Mouse (Mus musculus) ovary, postnatal 36 days (tissue): ENCODE measurements around the gene Gm42417.
A peak's percentile ranks its signal among the peaks of the same experiment; 100 is the strongest.

Experiments used
- DNase-seq: peaks from one replicate; pipeline ENCODE4 v3.0.0; 2022; ENCODE audit warnings: low spot score, mixed read lengths

The Gm42417 gene

DNA sequence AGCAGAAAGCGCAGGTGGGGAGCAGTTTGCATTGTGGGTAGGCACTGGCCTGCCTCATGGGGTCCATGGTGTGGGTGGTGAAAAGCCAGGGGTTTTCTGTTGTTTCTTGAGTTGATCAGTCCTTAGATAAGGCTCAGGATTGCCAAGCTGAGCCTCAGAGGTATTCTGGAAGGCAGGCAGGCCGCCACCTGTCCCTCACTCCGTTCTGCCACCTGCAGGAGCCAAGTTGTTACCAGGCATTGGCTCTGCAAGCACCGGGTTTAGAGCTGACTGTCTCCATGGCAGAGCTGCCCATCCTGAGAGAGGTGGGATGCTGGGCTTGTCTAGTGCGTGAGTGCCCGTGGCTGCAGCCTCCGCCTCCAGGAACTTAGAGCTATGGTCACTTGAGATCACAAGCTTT lies 17.0 kb downstream of the Gm42417 start:
- DNase-seq = no peak

DNA sequence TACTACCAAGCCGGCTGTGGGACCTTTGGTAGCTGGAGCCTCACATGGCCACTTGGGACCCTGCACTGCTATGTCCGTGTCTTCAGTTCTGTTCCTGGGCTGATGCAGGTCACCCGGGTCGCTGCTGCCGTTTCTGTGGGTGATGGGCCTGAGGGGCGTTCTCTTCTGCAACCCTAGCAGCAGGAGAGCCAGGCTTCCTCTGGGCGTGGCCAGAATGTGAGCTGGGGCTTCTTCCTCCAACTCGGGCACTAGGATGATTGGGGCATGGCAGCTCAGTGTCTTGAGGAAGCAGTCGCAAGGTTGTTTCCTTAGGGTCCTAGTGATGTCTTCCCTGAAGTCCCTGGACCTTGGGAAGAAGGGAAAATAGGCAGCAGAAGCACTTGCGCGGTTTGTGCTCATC lies 19.6 kb downstream of the Gm42417 start:
- no peak for DNase-seq

GRCm38 (mm10) chr1:36518259-36518658 lies 21.0 kb downstream of the Gm42417 start:
- DNase-seq = no peak

DNA sequence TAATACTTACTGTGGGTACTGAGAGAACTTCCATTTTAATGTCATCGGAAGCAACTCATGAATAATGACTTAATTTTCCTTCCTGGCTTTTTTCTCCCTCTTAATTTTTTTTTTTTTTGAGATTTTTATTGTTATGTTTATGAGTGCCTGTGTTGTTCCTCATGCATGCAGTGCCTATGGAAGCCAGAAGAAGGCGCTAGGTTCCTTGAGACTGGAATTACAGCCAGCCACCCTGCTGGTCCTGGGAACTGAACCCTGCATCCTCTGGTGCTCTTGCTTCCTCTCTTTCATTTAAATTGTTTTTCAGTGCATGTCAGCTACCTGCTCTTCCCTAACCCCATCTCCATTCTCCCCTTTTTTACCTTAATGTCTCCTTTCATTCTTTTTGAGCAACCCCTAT lies 25.5 kb downstream of the Gm42417 start:
- DNase-seq = no peak

DNA sequence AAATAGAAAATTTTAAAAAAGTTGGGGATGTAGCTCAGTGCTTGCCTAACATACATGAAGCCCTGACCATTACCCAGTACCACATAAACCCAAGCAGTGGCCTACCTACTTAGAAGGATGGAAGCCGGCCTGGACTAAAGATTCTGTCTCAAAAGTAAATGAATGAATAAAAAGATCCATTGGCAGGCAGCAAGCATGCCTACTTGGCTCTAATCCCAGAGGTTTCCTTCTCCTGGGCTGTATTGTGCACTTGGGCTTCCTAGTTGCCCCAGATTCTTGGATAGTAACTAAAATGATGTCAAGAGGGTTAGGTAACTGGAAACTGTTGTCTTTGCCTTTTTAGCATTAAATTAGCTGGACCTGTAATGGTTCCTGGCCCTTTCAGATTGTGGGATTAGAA lies 25.9 kb downstream of the Gm42417 start:
- DNase-seq = no peak

- no peak for DNase-seq
These were observed 26.3 kb downstream of the Gm42417 start for GRCm38 (mm10) chr1:36512966-36513280.

GRCm38 (mm10) chr1:36512089-36512965 lies 26.9 kb downstream of the Gm42417 start:
- peak; percentile 65 for DNase-seq

GRCm38 (mm10) chr1:36511289-36512021 lies 27.8 kb downstream of the Gm42417 start, which contains the start of gene Cnnm3:
Gene Cnnm3 (plus strand): TSS chr1:36511867.
- peak; percentile 100 for DNase-seq

- DNase-seq = no peak
These were observed 31.0 kb downstream of the Gm42417 start for GRCm38 (mm10) chr1:36508238-36508637.

- DNase-seq = peak; percentile 68
These were observed 38.0 kb downstream of the Gm42417 start for GRCm38 (mm10) chr1:36501261-36501660.

DNA sequence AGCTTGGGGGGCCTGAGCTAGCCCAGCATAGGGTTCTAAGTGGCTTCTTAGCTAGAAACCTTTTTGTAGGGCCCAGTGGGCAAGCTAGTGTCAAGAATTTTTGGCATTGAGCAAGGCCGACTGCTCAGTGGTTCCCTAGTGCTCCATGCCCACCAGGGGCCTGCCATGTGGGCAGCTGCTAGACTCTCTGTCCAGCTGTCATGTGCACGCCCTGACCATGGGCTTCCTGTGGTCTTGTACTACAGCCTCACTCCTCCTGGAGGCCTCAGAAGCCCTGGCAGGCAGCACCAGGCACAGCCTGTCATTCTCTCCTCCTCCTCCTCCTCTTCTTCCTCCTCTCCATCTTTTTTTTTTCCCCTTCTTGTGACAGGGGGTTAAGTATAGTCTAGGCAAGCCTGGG lies 41.9 kb downstream of the Gm42417 start:
- no peak for DNase-seq

GRCm38 (mm10) chr1:36496719-36497118 lies 42.5 kb downstream of the Gm42417 start:
- DNase-seq = no peak

DNA sequence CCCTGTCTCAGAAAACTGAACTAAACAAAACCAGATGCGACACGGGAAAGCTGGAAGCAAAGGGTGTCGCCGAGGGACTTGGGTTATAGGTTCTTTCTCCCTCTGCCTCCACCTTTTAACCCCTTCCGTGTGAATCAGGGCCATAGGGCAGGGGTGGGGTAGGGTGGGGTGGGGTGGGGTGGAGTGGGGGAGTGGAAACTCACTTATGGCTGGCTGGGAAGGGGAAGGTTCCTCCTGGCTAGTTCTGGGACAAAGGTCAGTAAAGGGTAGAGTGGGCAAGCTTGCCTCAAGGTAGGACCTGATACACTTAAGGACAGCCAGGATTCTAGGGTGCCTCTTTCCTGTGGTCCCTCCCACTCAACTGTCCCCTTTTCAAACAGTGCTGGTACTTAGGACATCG lies 45.9 kb downstream of the Gm42417 start:
- no peak for DNase-seq

GRCm38 (mm10) chr1:36492416-36493139 lies 46.7 kb downstream of the Gm42417 start:
- DNase-seq = peak; percentile 48

DNA sequence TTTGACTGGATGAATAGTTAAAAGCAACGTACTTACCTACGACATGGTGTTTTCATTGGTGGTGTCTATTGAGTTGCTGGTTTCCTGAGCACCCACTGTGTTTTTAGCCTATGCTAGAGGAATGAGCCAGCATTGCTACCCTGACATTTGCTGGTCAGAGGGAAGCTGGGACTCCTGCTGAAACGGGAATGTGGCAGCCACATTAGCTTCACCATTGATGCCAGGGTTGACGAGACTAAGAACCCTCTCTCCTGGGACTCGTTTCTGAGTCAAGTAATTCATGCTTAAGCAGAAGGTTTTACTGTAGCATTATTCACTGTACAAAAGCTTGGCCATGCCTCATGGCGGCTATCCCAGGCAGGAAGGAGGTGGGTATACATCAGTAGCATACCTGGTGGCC lies 49.6 kb downstream of the Gm42417 start:
- no peak for DNase-seq

DNA sequence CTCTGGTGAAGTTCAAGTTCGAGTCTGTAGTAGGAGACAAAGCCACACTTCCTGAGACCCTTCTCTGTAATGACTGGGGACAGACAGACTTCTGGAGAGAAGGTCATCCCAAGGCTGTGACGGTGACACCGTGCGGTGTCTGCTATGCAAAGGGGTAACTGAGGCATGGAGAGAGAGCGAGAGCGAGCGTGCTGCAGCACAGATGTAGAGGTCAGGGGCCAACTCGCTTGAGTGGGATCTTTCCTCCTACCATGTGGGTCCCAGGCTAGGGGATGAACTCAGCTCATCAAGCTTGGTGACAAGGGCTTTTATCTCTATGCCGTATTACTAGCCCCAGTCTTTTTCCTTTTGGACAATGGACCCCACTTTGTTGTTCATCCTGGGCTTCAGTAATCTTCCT lies 52.1 kb downstream of the Gm42417 start:
- DNase-seq = no peak

DNA sequence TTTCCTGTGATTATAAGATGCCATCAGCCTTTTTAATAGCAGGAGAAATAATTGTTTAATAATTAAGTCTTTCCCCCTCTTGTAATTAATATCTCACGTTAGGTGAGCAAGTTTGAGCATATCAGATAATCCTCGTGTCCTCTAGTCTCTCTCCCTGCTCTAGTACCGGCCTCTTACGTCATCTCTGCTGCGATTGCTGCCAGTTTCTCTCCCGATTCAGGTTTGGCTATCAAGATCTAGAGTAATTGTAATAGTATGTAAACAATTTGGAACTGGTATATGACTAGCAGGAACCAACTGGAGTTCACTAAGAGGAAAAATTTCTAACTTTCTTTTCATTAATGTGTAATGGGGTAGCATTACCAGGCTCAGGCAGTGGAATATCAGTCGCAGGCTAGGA lies 54.1 kb downstream of the Gm42417 start:
- no peak for DNase-seq

DNA sequence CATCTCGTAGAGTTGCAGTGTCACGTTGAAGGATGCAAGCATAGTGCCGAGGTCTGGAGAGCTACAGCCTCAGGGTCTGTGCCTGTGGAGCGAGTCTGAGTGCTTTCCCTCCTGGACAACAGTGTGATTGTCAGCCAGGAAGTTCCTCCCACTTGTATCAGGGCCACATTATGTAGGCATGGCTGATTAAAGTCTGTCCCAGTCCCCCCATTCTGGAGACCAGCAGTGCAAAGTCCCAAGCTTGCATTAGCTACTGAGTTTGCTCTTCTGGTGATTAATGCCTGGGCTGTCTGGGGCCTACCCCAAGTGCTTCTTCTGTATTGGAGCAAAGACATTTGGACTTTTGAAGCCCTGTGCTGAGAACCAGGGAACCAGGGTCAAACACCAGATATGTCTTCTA lies 55.4 kb downstream of the Gm42417 start:
- DNase-seq = no peak
